Mouse (Mus musculus) MEL (cell line): ENCODE results near the gene Bach1. TPM values are rescaled to one million over a fixed set of nuclear protein-coding genes. Genes with fewer than 3 reads are reported as not detected.
A peak's percentile ranks its signal among the peaks of the same experiment; 100 is the strongest.

Experiments used
- DNase-seq: peaks from one replicate; pipeline ENCODE4 v3.0.0; 2011; ENCODE audit warnings: low read depth, low spot score
- H3K27ac ChIP-seq: 2 replicates; pipeline ENCODE4 v1.5.1; 2012; ENCODE audit warnings: low read depth, mild to moderate bottlenecking, control low read depth, low read length, moderate library complexity; ENCODE audit not compliant: control insufficient read depth
- H3K27me3 ChIP-seq, 2 experiments: fragments of 150-350 bp in 1 of 2; sonication (generic) in 1 of 2; 2 replicates each; pipeline ENCODE4 v1.6.1; 2012; ENCODE audit warnings: low read length in 2 of 2, mild to moderate bottlenecking in 2 of 2, improper control_type of control experiment in 1 of 2, moderate library complexity in 1 of 2; ENCODE audit not compliant: insufficient read depth in 2 of 2, control insufficient read depth in 1 of 2
- H3K36me3 ChIP-seq, 2 experiments: 2 replicates each; pipeline ENCODE4 v1.6.1; 2012 to 2014; ENCODE audit warnings: low read length in 2 of 2, improper control_type of control experiment in 1 of 2, inconsistent platforms in 1 of 2, mild to moderate bottlenecking in 1 of 2; ENCODE audit not compliant: insufficient read depth in 2 of 2, control insufficient read depth in 1 of 2
- H3K4me1 ChIP-seq, 2 experiments: fragments of 150-350 bp in 1 of 2; sonication (generic) in 1 of 2; 2 replicates each; pipeline ENCODE4 v1.6.1; 2012; ENCODE audit warnings: low read length in 2 of 2, improper control_type of control experiment in 1 of 2, mild to moderate bottlenecking in 1 of 2; ENCODE audit not compliant: insufficient read depth in 2 of 2, control insufficient read depth in 1 of 2
- H3K4me3 ChIP-seq, 2 experiments: fragments of 150-350 bp in 1 of 2; sonication (generic) in 1 of 2; 2 replicates each; pipeline ENCODE4 v1.5.1; 2012; ENCODE audit warnings: low read depth in 2 of 2, low read length in 2 of 2, mild to moderate bottlenecking in 2 of 2, moderate library complexity in 2 of 2, control low read depth in 1 of 2, improper control_type of control experiment in 1 of 2; ENCODE audit not compliant: control insufficient read depth in 1 of 2, insufficient read depth in 1 of 2
- H3K79me2 ChIP-seq: 2 replicates; pipeline ENCODE4 v1.6.1; 2012; ENCODE audit warnings: mild to moderate bottlenecking, low read length, moderate library complexity; ENCODE audit not compliant: control insufficient read depth, poor library complexity, insufficient read depth
- H3K9ac ChIP-seq: 2 replicates; pipeline ENCODE4 v1.6.1; 2012; ENCODE audit warnings: low read depth, mild to moderate bottlenecking, control low read depth, low read length, moderate library complexity; ENCODE audit not compliant: control insufficient read depth, poor library complexity, severe bottlenecking
- H3K9me3 ChIP-seq: fragments of 150-350 bp; sonication (generic); replicated peaks from 2 replicates; pipeline ENCODE4 v1.6.1; 2012; ENCODE audit warnings: mild to moderate bottlenecking, low read length, improper control_type of control experiment, moderate library complexity; ENCODE audit not compliant: insufficient read depth
- BHLHE40 ChIP-seq: IDR thresholded peaks from 2 replicates; pipeline ENCODE4 v1.6.1; 2012; ENCODE audit warnings: low read depth, mild to moderate bottlenecking, inconsistent platforms, low read length, improper control_type of control experiment, borderline replicate concordance
- CHD1 ChIP-seq: IDR thresholded peaks from 2 replicates; pipeline ENCODE4 v1.6.1; 2012; ENCODE audit warnings: low read depth, mild to moderate bottlenecking, inconsistent platforms, low read length, improper control_type of control experiment
- CHD2 ChIP-seq: IDR thresholded peaks from 2 replicates; pipeline ENCODE4 v1.6.1; 2011; ENCODE audit warnings: low read length, improper control_type of control experiment
- CTCF ChIP-seq, 3 experiments: IDR thresholded peaks in 2 of 3; conservative IDR thresholded peaks in 1 of 3; 2 replicates each; pipeline ENCODE4 v1.5.1; 2011 to 2012; ENCODE audit warnings: low read length in 3 of 3, low read depth in 2 of 3, mild to moderate bottlenecking in 2 of 3, improper control_type of control experiment in 1 of 3, inconsistent platforms in 1 of 3, mixed read lengths in 1 of 3, moderate library complexity in 1 of 3; ENCODE audit not compliant: control insufficient read depth in 1 of 3, insufficient read depth in 1 of 3, poor library complexity in 1 of 3, severe bottlenecking in 1 of 3
- E2F4 ChIP-seq: IDR thresholded peaks from 2 replicates; pipeline ENCODE4 v1.6.1; 2011; ENCODE audit warnings: low read depth, low read length, improper control_type of control experiment, borderline replicate concordance
- ELF1 ChIP-seq: IDR thresholded peaks from 2 replicates; pipeline ENCODE4 v1.6.1; 2014; ENCODE audit warnings: low read depth, mild to moderate bottlenecking, inconsistent platforms, low read length, improper control_type of control experiment, moderate library complexity
- ETS1 ChIP-seq: IDR thresholded peaks from 2 replicates; pipeline ENCODE4 v1.6.1; 2012; ENCODE audit warnings: low read depth, mild to moderate bottlenecking, inconsistent platforms, low read length, improper control_type of control experiment, moderate library complexity
- GABPA ChIP-seq: IDR thresholded peaks from 2 replicates; pipeline ENCODE4 v1.6.1; 2012; ENCODE audit warnings: low read depth, mild to moderate bottlenecking, inconsistent platforms, low read length, improper control_type of control experiment, moderate library complexity
- GATA1 ChIP-seq: IDR thresholded peaks from 2 replicates; pipeline ENCODE4 v1.6.1; 2011; ENCODE audit warnings: low read depth, low read length, improper control_type of control experiment
- JUND ChIP-seq: IDR thresholded peaks from 2 replicates; pipeline ENCODE4 v1.6.1; 2011; ENCODE audit warnings: low read depth, mild to moderate bottlenecking, improper control_type of control experiment, low read length
- KAT2A ChIP-seq: conservative IDR thresholded peaks from 2 replicates; pipeline ENCODE4 v1.6.1; 2012; ENCODE audit warnings: low read depth, low read length, improper control_type of control experiment, inconsistent platforms
- MAFK ChIP-seq: IDR thresholded peaks from 2 replicates; pipeline ENCODE4 v1.6.1; 2011; ENCODE audit warnings: low read depth, mild to moderate bottlenecking, low read length, improper control_type of control experiment, borderline replicate concordance
- MEF2A ChIP-seq: IDR thresholded peaks from 2 replicates; pipeline ENCODE4 v1.6.1; 2014; ENCODE audit warnings: low read depth, mild to moderate bottlenecking, inconsistent platforms, low read length, improper control_type of control experiment; ENCODE audit not compliant: poor library complexity, insufficient replicate concordance, severe bottlenecking; ENCODE audit errors: extremely low read depth
- MXI1 ChIP-seq: IDR thresholded peaks from 2 replicates; pipeline ENCODE4 v1.6.1; 2011; ENCODE audit warnings: mild to moderate bottlenecking, low read depth, low read length, improper control_type of control experiment
- MYB ChIP-seq: IDR thresholded peaks from 2 replicates; pipeline ENCODE4 v1.6.1; 2011; ENCODE audit warnings: mild to moderate bottlenecking, low read depth, low read length, improper control_type of control experiment
- MYC ChIP-seq: IDR thresholded peaks from 2 replicates; pipeline ENCODE4 v1.6.1; 2011; ENCODE audit warnings: low read depth, mild to moderate bottlenecking, low read length, improper control_type of control experiment, moderate library complexity
- NELFE ChIP-seq: IDR thresholded peaks from 2 replicates; pipeline ENCODE4 v1.6.1; 2011; ENCODE audit warnings: low read depth, low read length, improper control_type of control experiment
- NRF1 ChIP-seq: IDR thresholded peaks from 2 replicates; pipeline ENCODE4 v1.6.1; 2014; ENCODE audit warnings: low read depth, mild to moderate bottlenecking, inconsistent platforms, low read length, improper control_type of control experiment, moderate library complexity; ENCODE audit not compliant: poor library complexity, insufficient read depth, severe bottlenecking
- POLR2A ChIP-seq, 2 experiments: IDR thresholded peaks; 2 replicates each; pipeline ENCODE4 v1.6.1; 2011 to 2012; ENCODE audit warnings: low read length in 2 of 2, mild to moderate bottlenecking in 2 of 2, control low read depth in 1 of 2, improper control_type of control experiment in 1 of 2, low read depth in 1 of 2, moderate library complexity in 1 of 2; ENCODE audit not compliant: control insufficient read depth in 1 of 2, insufficient read depth in 1 of 2, poor library complexity in 1 of 2
- POLR2AphosphoS2 ChIP-seq: IDR thresholded peaks from 2 replicates; pipeline ENCODE4 v1.6.1; 2011; ENCODE audit warnings: low read length, improper control_type of control experiment
- POLR2AphosphoS5 ChIP-seq: IDR thresholded peaks from 2 replicates; pipeline ENCODE4 v1.6.1; 2012; ENCODE audit warnings: low read depth, borderline replicate concordance, mild to moderate bottlenecking, inconsistent platforms, low read length, moderate library complexity, mixed read lengths
- RAD21 ChIP-seq: IDR thresholded peaks from 2 replicates; pipeline ENCODE4 v1.6.1; 2011; ENCODE audit warnings: mild to moderate bottlenecking, low read depth, low read length, improper control_type of control experiment
- SIN3A ChIP-seq: IDR thresholded peaks from 2 replicates; pipeline ENCODE4 v1.6.1; 2012; ENCODE audit warnings: low read length, improper control_type of control experiment, inconsistent platforms
- SMC3 ChIP-seq: IDR thresholded peaks from 2 replicates; pipeline ENCODE4 v1.6.1; 2011; ENCODE audit warnings: low read depth, low read length, improper control_type of control experiment
- TAL1 ChIP-seq: IDR thresholded peaks from 2 replicates; pipeline ENCODE4 v1.6.1; 2012; ENCODE audit warnings: mild to moderate bottlenecking, inconsistent platforms, low read length, moderate library complexity, mixed read lengths
- TCF12 ChIP-seq: IDR thresholded peaks from 2 replicates; pipeline ENCODE4 v1.6.1; 2014; ENCODE audit warnings: low read depth, mild to moderate bottlenecking, inconsistent platforms, low read length, improper control_type of control experiment, moderate library complexity
- USF1 ChIP-seq: IDR thresholded peaks from 2 replicates; pipeline ENCODE4 v1.6.1; 2014; ENCODE audit warnings: low read depth, mild to moderate bottlenecking, inconsistent platforms, low read length, improper control_type of control experiment, moderate library complexity
- ZC3H11A ChIP-seq: IDR thresholded peaks from 2 replicates; pipeline ENCODE4 v1.6.1; 2012; ENCODE audit warnings: low read depth, mild to moderate bottlenecking, inconsistent platforms, low read length, improper control_type of control experiment
- ZKSCAN1 ChIP-seq: IDR thresholded peaks from 2 replicates; pipeline ENCODE4 v1.6.1; 2012; ENCODE audit warnings: low read depth, mild to moderate bottlenecking, inconsistent platforms, low read length, improper control_type of control experiment, moderate library complexity
- ZMIZ1 ChIP-seq: IDR thresholded peaks from 2 replicates; pipeline ENCODE4 v1.6.1; 2012; ENCODE audit warnings: low read depth, mild to moderate bottlenecking, inconsistent platforms, low read length, improper control_type of control experiment, moderate library complexity
- ZNF384 ChIP-seq: IDR thresholded peaks from 2 replicates; pipeline ENCODE4 v1.6.1; 2012; ENCODE audit warnings: low read depth, mild to moderate bottlenecking, inconsistent platforms, low read length, improper control_type of control experiment
- polyA plus RNA-seq, 2 experiments: library from polyadenylated mRNA; stranded (reverse) in 1 of 2; unstranded in 1 of 2; fragments of >175 nt in 1 of 2; fragments of >200 nt in 1 of 2; gene quantifications; 2 replicates each; pipeline versions ENCODE4 v1.2.1 to v1.2.4; 2012; ENCODE audit warnings: low replicate concordance in 2 of 2, low read depth in 1 of 2; ENCODE audit not compliant: insufficient read length in 2 of 2, insufficient read depth in 1 of 2, missing spikeins in 1 of 2
- total RNA-seq: library from RNA; depleted of rRNA; stranded (reverse); fragments of 300-350 nt; gene quantifications from 2 replicates; pipeline ENCODE4 v1.2.3, GENCODE M21; 2012

Bach1 gene
- total and polyA plus RNA-seq, 3 experiments = 20.5 to 21.1 TPM; not detected in 1

- TF ChIP-seq ETS1 (no peak), TAL1 (peak; percentile 39)
- TF ChIP-seq, all 39 proteins: peak for 1
- Histone ChIP-seq H3K27ac (peak overlapping the region; percentile 26; the same call in 1 of the 2 replicates), H3K27me3 (no peaks in the 10 kb centered on the region), H3K4me3 (no peak overlapping the region), H3K36me3 (peaks cover 12 to 40% of the 10 kb centered on the region in 2 experiments), H3K4me1 (peaks cover 30 to 39% of the 10 kb centered on the region in 2 experiments), H3K9me3 (no peaks in the 10 kb centered on the region), H3K79me2 (peaks cover 53% of the 10 kb centered on the region), H3K9ac (0 out of 2 replicates have a peak overlapping the region, but pooled peaks have one; percentile 18)
- DNase-seq = peak; percentile 77
Measured at GRCm38 (mm10) chr16:87716269-87716668, 17.5 kb downstream of the Bach1 start.

DNA sequence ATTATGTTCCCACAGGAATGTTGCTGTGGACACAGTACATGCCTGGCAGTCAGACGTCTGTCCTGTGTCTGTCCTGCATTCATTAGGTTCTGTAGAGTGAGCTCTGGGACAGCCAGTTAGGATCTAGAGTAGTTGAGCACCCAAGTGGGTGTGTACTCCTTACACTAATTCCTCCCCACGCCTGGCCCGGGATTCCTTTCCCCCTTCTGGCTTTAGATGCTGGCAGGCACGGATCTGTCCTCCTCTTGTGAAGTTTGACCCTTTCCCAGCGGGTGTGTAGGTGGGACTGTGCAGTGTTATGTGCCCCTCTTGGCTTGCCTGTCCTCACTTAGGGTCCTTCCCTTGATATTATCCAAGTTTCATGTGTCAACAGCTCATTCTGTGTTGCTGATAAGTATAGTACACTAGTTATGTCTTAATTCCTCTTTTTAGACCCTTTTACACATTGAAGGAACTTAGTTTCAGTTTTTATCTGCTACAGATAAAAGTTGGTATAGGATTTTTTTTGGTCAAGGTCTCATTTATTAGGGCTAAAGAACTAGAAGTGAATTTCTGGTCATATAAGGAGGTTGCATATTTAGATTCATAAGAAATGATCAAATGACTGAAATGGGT lies 18.4 kb downstream of the Bach1 start:
- DNase-seq = peak; percentile 60
- Histone ChIP-seq H3K27me3 (no peaks in the 10 kb centered on the region), H3K36me3 (peaks cover 16 to 36% of the 10 kb centered on the region in 2 experiments), H3K27ac (peak overlapping the region; percentile 86), H3K9ac (0 out of 2 replicates have a peak overlapping the region, but pooled peaks have one; percentile 34), H3K79me2 (peaks cover 53% of the 10 kb centered on the region), H3K4me1 (peaks cover 28 to 37% of the 10 kb centered on the region in 2 experiments), H3K4me3 (peak overlapping the region; percentile 20 to 29; a peak in 3 of 4 replicates), H3K9me3 (no peaks in the 10 kb centered on the region)
- no peak for TF ChIP-seq ELF1
- no peak for TF ChIP-seq ZKSCAN1
- peak; percentile 75 for TF ChIP-seq ZNF384
- TF ChIP-seq NRF1 = no peak
- 0 out of 2 replicates have a peak, but pooled peaks have one; percentile 54 for TF ChIP-seq MYC
- no peak for TF ChIP-seq POLR2AphosphoS5
- TF ChIP-seq CTCF (IDR thresholded peaks at IDR 0.05 in 2 of 3, conservative IDR thresholded peaks at IDR 0.05 in 1 of 3; ENCODE audit: control insufficient read depth in 1 of 3, insufficient read depth in 1 of 3, low read depth in 2 of 3, low read length in 3 of 3, poor library complexity in 1 of 3, severe bottlenecking in 1 of 3) = no peak
- no peak for TF ChIP-seq SMC3
- TF ChIP-seq SIN3A = peak; percentile 77
- TF ChIP-seq GATA1 = peak; percentile 83
- no peak for TF ChIP-seq POLR2AphosphoS2
- no peak for TF ChIP-seq MYB
- no peak for TF ChIP-seq CHD2
- TF ChIP-seq POLR2A (IDR thresholded peaks at IDR 0.05; ENCODE audit: control insufficient read depth in 1 of 2, insufficient read depth in 1 of 2, low read depth in 1 of 2, low read length in 2 of 2, poor library complexity in 1 of 2) = no peak
- TF ChIP-seq JUND = no peak
- TF ChIP-seq NELFE = no peak
- no peak for TF ChIP-seq GABPA
- no peak for TF ChIP-seq USF1
- no peak for TF ChIP-seq MAFK
- no peak for TF ChIP-seq E2F4
- peak; percentile 59; the same call in 1 of the 2 replicates for TF ChIP-seq MXI1
- TF ChIP-seq ZMIZ1 = no peak
- TF ChIP-seq MEF2A = no peak
- no peak for TF ChIP-seq RAD21
- no peak for TF ChIP-seq KAT2A
- TF ChIP-seq TCF12 = peak; percentile 20; the same call in 1 of the 2 replicates
- no peak for TF ChIP-seq BHLHE40
- TF ChIP-seq CHD1 = no peak
- TF ChIP-seq ZC3H11A = no peak
